Mouse (Mus musculus) CD4-positive helper T cell, adult 2 months (primary cell): Measurements from ENCODE around the gene Larp1.
"Not testable (repeated sequence)": the region's sequence is repeated elsewhere in the genome, so short reads cannot be mapped to it uniquely, and the experiment has no call there.

ENCODE experiments used
- DNase-seq: peaks from one replicate; pipeline ENCODE4 v3.0.0-alpha.2; 2012; ENCODE audit warnings: low read depth, missing footprints, low spot score

Larp1 gene

GRCm38 (mm10) chr11:58028981-58029380 is 20.1 kb downstream of the Larp1 start:
- no peak for DNase-seq

- DNase-seq: no peak
These were observed 21.0 kb downstream of the Larp1 start for GRCm38 (mm10) chr11:58029869-58030268.

- peak; percentile 27 for DNase-seq
These were observed 22.3 kb downstream of the Larp1 start for GRCm38 (mm10) chr11:58031176-58031575.

GRCm38 (mm10) chr11:58033635-58034034 is 24.8 kb downstream of the Larp1 start:
- no peak for DNase-seq

- peak; percentile 41 for DNase-seq
These were observed 30.2 kb downstream of the Larp1 start for GRCm38 (mm10) chr11:58039027-58039426.

GRCm38 (mm10) chr11:58042861-58043431 is 34.1 kb downstream of the Larp1 start:
- no peak for DNase-seq

GRCm38 (mm10) chr11:58046438-58046837 is 37.6 kb downstream of the Larp1 start:
- DNase-seq: peak; percentile 21

GRCm38 (mm10) chr11:58057455-58057854 is 48.6 kb downstream of the Larp1 start:
- DNase-seq: peak; percentile 54

GRCm38 (mm10) chr11:58059752-58060151 is 50.9 kb downstream of the Larp1 start:
- DNase-seq: not testable (repeated sequence)

- not testable (repeated sequence) for DNase-seq
These were observed 52.4 kb downstream of the Larp1 start for GRCm38 (mm10) chr11:58061218-58061617.

GRCm38 (mm10) chr11:58062586-58062985 is 53.7 kb downstream of the Larp1 start:
- no peak for DNase-seq

- no peak for DNase-seq
These were observed 56.2 kb downstream of the Larp1 start for GRCm38 (mm10) chr11:58065025-58065424.

- DNase-seq: no peak
These were observed 64.1 kb downstream of the Larp1 start for GRCm38 (mm10) chr11:58072978-58073377.

- no peak for DNase-seq
These were observed 68.4 kb downstream of the Larp1 start for GRCm38 (mm10) chr11:58077270-58077669.

- DNase-seq: no peak
These were observed 72.9 kb downstream of the Larp1 start for GRCm38 (mm10) chr11:58081716-58082115.

GRCm38 (mm10) chr11:58092541-58092940 is 83.7 kb downstream of the Larp1 start:
- DNase-seq: no peak

- no peak for DNase-seq
These were observed 84.2 kb downstream of the Larp1 start, which contains the start of gene Gm12248 for GRCm38 (mm10) chr11:58093021-58093528. Gene Gm12248 (minus strand): TSS chr11:58093134.

- no peak for DNase-seq
These were observed 85.9 kb downstream of the Larp1 start for GRCm38 (mm10) chr11:58094766-58095165.

- no peak for DNase-seq
These were observed 86.7 kb downstream of the Larp1 start for GRCm38 (mm10) chr11:58095561-58095960.

GRCm38 (mm10) chr11:58096160-58096559 is 87.3 kb downstream of the Larp1 start:
- peak; percentile 76 for DNase-seq

GRCm38 (mm10) chr11:58096821-58097620 is 88.2 kb downstream of the Larp1 start:
- no peak for DNase-seq

- DNase-seq: peak; percentile 53
These were observed 88.9 kb downstream of the Larp1 start for GRCm38 (mm10) chr11:58097621-58098365.
